8 mouse cellular contexts compared by ENCODE assay signal in the genomic region with DNA sequence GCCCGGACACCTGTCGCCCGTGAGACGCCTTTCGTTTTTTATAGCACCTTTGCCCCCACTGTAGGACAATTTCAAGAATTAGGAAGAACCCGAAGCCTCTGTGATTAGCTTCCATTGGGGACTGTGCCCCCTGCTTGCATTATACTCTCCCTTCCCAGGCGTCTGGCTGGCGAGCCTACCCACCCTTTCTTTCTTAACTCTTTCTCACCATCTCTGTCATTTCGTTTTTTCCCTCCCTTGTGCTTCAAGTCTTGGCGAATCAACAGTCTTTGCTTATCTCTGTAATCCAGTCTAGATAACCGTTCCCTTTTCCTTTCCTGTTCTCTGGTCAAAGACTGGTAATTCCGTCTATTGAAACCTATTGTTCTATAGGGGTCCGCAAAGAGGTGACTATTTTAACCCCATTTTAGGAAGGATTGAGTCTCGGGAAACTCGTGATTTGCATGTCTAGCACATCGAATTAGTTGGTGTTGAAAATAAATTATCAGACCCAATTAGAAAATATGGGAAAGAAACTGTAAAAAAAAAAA. TPM values are rescaled to one million over a fixed set of nuclear protein-coding genes. Genes with fewer than 3 reads are reported as not detected.
A peak's percentile ranks its signal among the peaks of the same experiment; 100 is the strongest.
DNase-seq lines count a peak whose midpoint lies in the region; ATAC-seq and TF ChIP-seq lines count a peak whose summit lies in the region.

No protein-coding gene starts in this region.

- under 1% methylated on average over 16 of the region's 16 CpGs for whole genome bisulfite sequencing in kidney, postnatal 0 days
- WGBS in hindbrain, embryonic 15.5 days = 1% methylated on average over 16 of the region's 16 CpGs
- under 1% methylated on average over 16 of the region's 16 CpGs for WGBS in midbrain, embryonic 16.5 days

- H3K27ac ChIP-seq in kidney, postnatal 0 days = peak overlapping the region; percentile 78
- H3K27ac ChIP-seq in brown adipose tissue, adult 24 weeks (replicated peaks; ENCODE audit: low read depth, low read length) = peak overlapping the region; percentile 46
- peak overlapping the region; percentile 95 for H3K27ac ChIP-seq in hindbrain, embryonic 15.5 days (replicated peaks)
- peak overlapping the region; percentile 94 for H3K27ac ChIP-seq in midbrain, embryonic 16.5 days (ENCODE audit: low read length)

- peaks cover 11% of the 10 kb centered on the region for H3K36me3 ChIP-seq in kidney, postnatal 0 days (ENCODE audit: insufficient read depth, low read length)
- H3K36me3 ChIP-seq in hindbrain, embryonic 15.5 days = peaks cover 28% of the 10 kb centered on the region
- H3K36me3 ChIP-seq in midbrain, embryonic 16.5 days (ENCODE audit: control insufficient read depth, insufficient read depth, low read length) = peaks cover 11% of the 10 kb centered on the region

- H3K27me3 ChIP-seq in kidney, postnatal 0 days (ENCODE audit: insufficient read depth, low read length) = no peaks in the 10 kb centered on the region
- H3K27me3 ChIP-seq in hindbrain, embryonic 15.5 days = no peaks in the 10 kb centered on the region
- no peaks in the 10 kb centered on the region for H3K27me3 ChIP-seq in midbrain, embryonic 16.5 days (ENCODE audit: control insufficient read depth, insufficient read depth, low read depth, low read length)

- peak; percentile 22; the same call in 1 of the 2 replicates for TF ChIP-seq CTCF in kidney, postnatal 0 days (IDR thresholded peaks at IDR 0.05; ENCODE audit: low read depth)

- H3K9ac ChIP-seq in kidney, postnatal 0 days (ENCODE audit: low read depth, low read length) = peak overlapping the region; percentile 75
- peak overlapping the region; percentile 89 for H3K9ac ChIP-seq in hindbrain, embryonic 15.5 days
- H3K9ac ChIP-seq in midbrain, embryonic 16.5 days (ENCODE audit: low read depth, low read length) = peak overlapping the region; percentile 90

- peak overlapping the region; percentile 68 for H3K4me3 ChIP-seq in kidney, postnatal 0 days (replicated peaks; ENCODE audit: low read depth, low read length)
- H3K4me3 ChIP-seq in brown adipose tissue, adult 24 weeks (ENCODE audit: insufficient read depth, low read depth, low read length) = peak overlapping the region; percentile 90
- H3K4me3 ChIP-seq in hindbrain, embryonic 15.5 days = peak overlapping the region; percentile 94
- H3K4me3 ChIP-seq in midbrain, embryonic 16.5 days (ENCODE audit: low read depth, low read length) = peak overlapping the region; percentile 79

- DNase-seq in kidney, postnatal 0 days (ENCODE audit: low spot score) = peak; percentile 42
- DNase-seq in kidney, postnatal 14 days = no peak
- DNase-seq in retina, postnatal 1 day = no peak
- no peak for DNase-seq in right cerebral cortex, adult 18-20 months
- DNase-seq in adrenal gland, postnatal 36 days = no peak

- 0 out of 2 replicates have a peak, but pooled peaks have one; percentile 9 for ATAC-seq in kidney, postnatal 0 days (replicated peaks; ENCODE audit: low FRiP score, low read depth)
- no peak; the same call in none of the 2 replicates for ATAC-seq in hindbrain, embryonic 15.5 days (ENCODE audit: low FRiP score, low read depth)
- ATAC-seq in midbrain, embryonic 16.5 days = peak; percentile 61

- peaks cover 3% of the 10 kb centered on the region; the same call in 1 of the 2 replicates for H3K4me1 ChIP-seq in kidney, postnatal 0 days (replicated peaks; ENCODE audit: insufficient read depth, low read length)
- peaks cover 3% of the 10 kb centered on the region; the same call in 1 of the 2 replicates for H3K4me1 ChIP-seq in brown adipose tissue, adult 24 weeks (ENCODE audit: control insufficient read depth, insufficient read depth, insufficient read length, low read length)
- H3K4me1 ChIP-seq in hindbrain, embryonic 15.5 days (replicated peaks) = peaks cover 24% of the 10 kb centered on the region
- H3K4me1 ChIP-seq in midbrain, embryonic 16.5 days (ENCODE audit: control insufficient read depth, insufficient read depth, low read length) = peaks cover 18% of the 10 kb centered on the region

- H3K9me3 ChIP-seq in kidney, postnatal 0 days (replicated peaks; ENCODE audit: low read length) = no peaks in the 10 kb centered on the region
- no peaks in the 10 kb centered on the region for H3K9me3 ChIP-seq in hindbrain, embryonic 15.5 days
- no peaks in the 10 kb centered on the region for H3K9me3 ChIP-seq in midbrain, embryonic 16.5 days (replicated peaks; ENCODE audit: control insufficient read depth, low read length, poor library complexity, severe bottlenecking)

- H3K4me2 ChIP-seq in kidney, postnatal 0 days (ENCODE audit: low read length) = peak overlapping the region; percentile 81
- peak overlapping the region; percentile 93 for H3K4me2 ChIP-seq in hindbrain, embryonic 15.5 days
- H3K4me2 ChIP-seq in midbrain, embryonic 16.5 days (ENCODE audit: low read length) = peak overlapping the region; percentile 63

RNA-seq across cellular contexts. Expression of a gene that starts 0.6 kb away (rescaled TPM):
- polyA plus RNA-seq in kidney, postnatal 0 days (2015; fragmentation: Nextera tagmentation; extraction: Ambion mirVana) = 22.6 and 23.6 TPM in 2 replicates
- 4.0 and 7.9 TPM in 2 replicates for polyA plus RNA-seq in brown adipose tissue, adult 24 weeks (2012; ENCODE audit: insufficient read depth, insufficient read length, missing spikeins)
- polyA plus RNA-seq in hindbrain, embryonic 15.5 days (2015; fragmentation: Nextera tagmentation; extraction: Ambion mirVana) = 68.4 and 69.2 TPM in 2 replicates
- polyA plus RNA-seq in midbrain, embryonic 16.5 days (2015; fragmentation: Nextera tagmentation; extraction: Ambion mirVana) = 76.0 and 88.0 TPM in 2 replicates
- 10 to 100 TPM; 21.5 to 25.0 TPM for total RNA-seq in adrenal gland, postnatal 36 days (2021)

RNA-seq across cellular contexts. Expression of a gene that starts 0.7 kb away (rescaled TPM):
- polyA plus RNA-seq in kidney, postnatal 0 days (2015; fragmentation: Nextera tagmentation; extraction: Ambion mirVana) = 19.9 and 21.5 TPM in 2 replicates
- 3.4 and 3.6 TPM in 2 replicates for polyA plus RNA-seq in brown adipose tissue, adult 24 weeks (2012; ENCODE audit: insufficient read depth, insufficient read length, missing spikeins)
- 28.6 and 29.8 TPM in 2 replicates for polyA plus RNA-seq in hindbrain, embryonic 15.5 days (2015; fragmentation: Nextera tagmentation; extraction: Ambion mirVana)
- 33.2 and 34.7 TPM in 2 replicates for polyA plus RNA-seq in midbrain, embryonic 16.5 days (2015; fragmentation: Nextera tagmentation; extraction: Ambion mirVana)
- total RNA-seq in adrenal gland, postnatal 36 days (2021) = 10 to 100 TPM; 18.0 to 20.1 TPM

RNA-seq across cellular contexts. Expression of a gene that starts 16.2 kb away (rescaled TPM):
- polyA plus RNA-seq in kidney, postnatal 0 days (2015; fragmentation: Nextera tagmentation; extraction: Ambion mirVana) = not detected in 2 replicates
- polyA plus RNA-seq in brown adipose tissue, adult 24 weeks (2012; ENCODE audit: insufficient read depth, insufficient read length, missing spikeins) = not detected in 2 replicates
- polyA plus RNA-seq in hindbrain, embryonic 15.5 days (2015; fragmentation: Nextera tagmentation; extraction: Ambion mirVana) = not detected in 2 replicates
- not detected in 2 replicates for polyA plus RNA-seq in midbrain, embryonic 16.5 days (2015; fragmentation: Nextera tagmentation; extraction: Ambion mirVana)
- total RNA-seq in adrenal gland, postnatal 36 days (2021) = not detected

RNA-seq across cellular contexts. Expression of a gene that starts 53.3 kb away (rescaled TPM):
- polyA plus RNA-seq in kidney, postnatal 0 days (2015; fragmentation: Nextera tagmentation; extraction: Ambion mirVana) = 766 and 788 TPM in 2 replicates
- 246 and 281 TPM in 2 replicates for polyA plus RNA-seq in brown adipose tissue, adult 24 weeks (2012; ENCODE audit: insufficient read depth, insufficient read length, missing spikeins)
- 444 and 475 TPM in 2 replicates for polyA plus RNA-seq in hindbrain, embryonic 15.5 days (2015; fragmentation: Nextera tagmentation; extraction: Ambion mirVana)
- polyA plus RNA-seq in midbrain, embryonic 16.5 days (2015; fragmentation: Nextera tagmentation; extraction: Ambion mirVana) = 461 and 495 TPM in 2 replicates
- total RNA-seq in adrenal gland, postnatal 36 days (2021) = 100 to 1,000 TPM; 378 to 399 TPM

RNA-seq across cellular contexts. Expression of a gene that starts 57.3 kb away (rescaled TPM):
- polyA plus RNA-seq in kidney, postnatal 0 days (2015; fragmentation: Nextera tagmentation; extraction: Ambion mirVana) = 55.8 and 58.3 TPM in 2 replicates
- 14.1 and 14.8 TPM in 2 replicates for polyA plus RNA-seq in brown adipose tissue, adult 24 weeks (2012; ENCODE audit: insufficient read depth, insufficient read length, missing spikeins)
- polyA plus RNA-seq in hindbrain, embryonic 15.5 days (2015; fragmentation: Nextera tagmentation; extraction: Ambion mirVana) = 27.6 and 29.3 TPM in 2 replicates
- 33.3 and 35.1 TPM in 2 replicates for polyA plus RNA-seq in midbrain, embryonic 16.5 days (2015; fragmentation: Nextera tagmentation; extraction: Ambion mirVana)
- 10 to 100 TPM; 13.7 to 19.4 TPM for total RNA-seq in adrenal gland, postnatal 36 days (2021)
